Comparison of ENCODE assay signal across 30 mouse cellular contexts in the genomic region with DNA sequence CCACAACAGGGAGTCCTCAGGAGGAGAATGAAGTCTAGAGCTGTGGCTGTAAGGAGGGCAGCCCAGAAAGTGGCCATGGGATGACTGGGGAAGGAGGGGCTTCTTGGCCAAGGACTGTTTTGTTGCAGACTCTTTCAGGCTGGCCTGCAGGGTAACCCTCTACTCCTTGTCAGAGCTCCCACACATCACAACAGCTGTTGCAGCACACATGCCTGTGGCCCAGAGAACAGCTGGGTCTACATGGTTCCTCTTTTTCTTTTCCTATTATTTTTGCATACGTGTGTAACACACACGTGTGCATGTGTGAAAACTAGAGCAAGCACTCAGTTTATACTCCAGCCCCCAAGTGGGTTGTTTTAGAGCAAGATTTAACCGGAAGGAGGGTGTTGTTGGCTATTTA. TPM values are rescaled to one million over a fixed set of nuclear protein-coding genes. Genes with fewer than 3 reads are reported as not detected.
DNase-seq lines count a peak whose midpoint lies in the region; ATAC-seq and TF ChIP-seq lines count a peak whose summit lies in the region.
"Had no signal": no experiment of that assay in that cellular context is flagged by ENCODE, and none has a peak within 500 bp of the region (broad histone marks: within the 10 kb centered on the region; RNA-seq: fewer than 3 reads in every experiment).

No protein-coding gene starts in this region.

- H3K4me1 ChIP-seq in MEL (ENCODE audit: control insufficient read depth in 1 of 2, insufficient read depth in 2 of 2, low read length in 2 of 2), result peaks cover 3 to 13% of the 10 kb centered on the region in 2 experiments
- H3K4me1 ChIP-seq in neural tube, embryonic 15.5 days, result peaks cover 24% of the 10 kb centered on the region
- H3K4me1 ChIP-seq in limb, embryonic 10.5 days, result peaks cover 29% of the 10 kb centered on the region

- WGBS in neural tube, embryonic 15.5 days, result 89% methylated on average over 3 of the region's 3 CpGs
- WGBS in limb, embryonic 10.5 days, result 90% methylated on average over 3 of the region's 3 CpGs

- ATAC-seq in megakaryocyte, adult 5-6 weeks (ENCODE audit: poor library complexity, severe bottlenecking), result 0 out of 2 replicates have a peak, but pooled peaks have one; percentile 18
- no peak for ATAC-seq in neural tube, embryonic 15.5 days (ENCODE audit: low FRiP score)
- ATAC-seq: forebrain, embryonic 13.5 days; intestine, postnatal 0 days had no signal

- TF ChIP-seq RAD21 in MEL (IDR thresholded peaks at IDR 0.05; ENCODE audit: low read depth, low read length), result no peak

- no peak for TF ChIP-seq EP300 in MEL (IDR thresholded peaks at IDR 0.05; ENCODE audit: low read depth in 1 of 2, low read length in 2 of 2)

- no peak overlapping the region for H3K9ac ChIP-seq in MEL (ENCODE audit: control insufficient read depth, low read depth, low read length, poor library complexity, severe bottlenecking)
- no peak overlapping the region for H3K9ac ChIP-seq in neural tube, embryonic 15.5 days (replicated peaks)
- H3K9ac ChIP-seq: forebrain, embryonic 13.5 days; heart, embryonic 13.5 days; hindbrain, embryonic 14.5 days; liver, embryonic 13.5 days; midbrain, embryonic 12.5 days; neural tube, embryonic 13.5 days had no signal

- H3K27ac ChIP-seq in MEL (ENCODE audit: control insufficient read depth, low read depth, low read length), result no peak overlapping the region
- no peak overlapping the region for H3K27ac ChIP-seq in neural tube, embryonic 15.5 days (replicated peaks)
- no peak overlapping the region for H3K27ac ChIP-seq in limb, embryonic 10.5 days
- H3K27ac ChIP-seq: forebrain, embryonic 13.5 days; heart, adult 2 months; heart, embryonic 13.5 days; hindbrain, embryonic 14.5 days; left cerebral cortex, adult 2 months; liver, embryonic 13.5 days; midbrain, embryonic 12.5 days; neural tube, embryonic 13.5 days had no signal

- H3K4me3 ChIP-seq in MEL (ENCODE audit: control insufficient read depth in 1 of 2, insufficient read depth in 1 of 2, low read depth in 2 of 2, low read length in 2 of 2), result no peak overlapping the region
- no peak overlapping the region for H3K4me3 ChIP-seq in neural tube, embryonic 15.5 days (replicated peaks)
- H3K4me3 ChIP-seq in limb, embryonic 10.5 days, result no peak overlapping the region
- H3K4me3 ChIP-seq: forebrain, embryonic 13.5 days; heart, adult 2 months; heart, embryonic 13.5 days; left cerebral cortex, adult 2 months; liver, embryonic 13.5 days; megakaryocyte, embryonic 14.5 days; midbrain, embryonic 12.5 days; neural tube, embryonic 13.5 days had no signal

- H3K9me3 ChIP-seq in MEL (replicated peaks; ENCODE audit: insufficient read depth, low read length), result no peaks in the 10 kb centered on the region
- H3K9me3 ChIP-seq in neural tube, embryonic 15.5 days (replicated peaks), result no peaks in the 10 kb centered on the region
- no peaks in the 10 kb centered on the region for H3K9me3 ChIP-seq in limb, embryonic 10.5 days (replicated peaks)
- H3K9me3 ChIP-seq: forebrain, embryonic 13.5 days; heart, embryonic 13.5 days; liver, embryonic 13.5 days; megakaryocyte, embryonic 14.5 days; midbrain, embryonic 12.5 days; neural tube, embryonic 13.5 days had no signal

- peak; percentile 56 to 66 for DNase-seq in spleen, postnatal 36 days (ENCODE audit: low spot score in 2 of 2)
- DNase-seq in spleen, postnatal 4 days (ENCODE audit: low spot score in 2 of 2), result no peak
- DNase-seq in MEL (ENCODE audit: low read depth, low spot score) (no peak), adipocyte (ENCODE audit: low spot score) (no peak)
- DNase-seq in limb, embryonic 10.5 days (ENCODE audit: low spot score), result no peak
- DNase-seq: adrenal gland, adult 2 months; adrenal gland, postnatal 36 days; cerebellum, adult 2 months; cerebellum, postnatal 14 days; gastrocnemius, postnatal 14 days; heart, adult 2 months; heart, postnatal 10 days; kidney, adult 9 months; kidney, postnatal 14 days; liver, embryonic 13.5 days; lung, adult 2 months; lung, postnatal 14 days; retina, postnatal 1 day; right cerebral cortex, postnatal 14 days; thymus, postnatal 4 days had no signal

- H3K79me2 ChIP-seq in MEL (ENCODE audit: control insufficient read depth, insufficient read depth, low read length, poor library complexity), result peaks cover 13% of the 10 kb centered on the region

- TF ChIP-seq CTCF in MEL (IDR thresholded peaks at IDR 0.05 in 2 of 3, conservative IDR thresholded peaks at IDR 0.05 in 1 of 3; ENCODE audit: control insufficient read depth in 1 of 3, insufficient read depth in 1 of 3, low read depth in 2 of 3, low read length in 3 of 3, poor library complexity in 1 of 3, severe bottlenecking in 1 of 3), result no peak

- H3K36me3 ChIP-seq in MEL (ENCODE audit: control insufficient read depth in 1 of 2, insufficient read depth in 2 of 2, low read length in 2 of 2), result peaks cover 7 to 9% of the 10 kb centered on the region in 2 experiments
- H3K36me3 ChIP-seq in neural tube, embryonic 15.5 days, result peaks cover 56% of the 10 kb centered on the region
- H3K36me3 ChIP-seq in limb, embryonic 10.5 days, result peaks cover 22% of the 10 kb centered on the region

- H3K27me3 ChIP-seq in MEL (ENCODE audit: control insufficient read depth in 1 of 2, insufficient read depth in 2 of 2, low read length in 2 of 2), result peaks cover 2 to 4% of the 10 kb centered on the region in 2 experiments; a peak in 2 of 4 replicates
- no peaks in the 10 kb centered on the region for H3K27me3 ChIP-seq in neural tube, embryonic 15.5 days (replicated peaks)
- no peaks in the 10 kb centered on the region for H3K27me3 ChIP-seq in limb, embryonic 10.5 days (ENCODE audit: low read depth, poor library complexity, severe bottlenecking)
- H3K27me3 ChIP-seq: forebrain, embryonic 13.5 days; heart, embryonic 13.5 days; liver, embryonic 13.5 days; midbrain, embryonic 12.5 days; neural tube, embryonic 13.5 days had no signal

- H3K4me2 ChIP-seq in neural tube, embryonic 15.5 days, result no peak overlapping the region
- H3K4me2 ChIP-seq: forebrain, embryonic 13.5 days; heart, embryonic 13.5 days; hindbrain, embryonic 14.5 days; liver, embryonic 13.5 days; midbrain, embryonic 12.5 days; neural tube, embryonic 13.5 days had no signal

- no peak for TF ChIP-seq POLR2A in MEL (IDR thresholded peaks at IDR 0.05; ENCODE audit: control insufficient read depth in 1 of 2, insufficient read depth in 1 of 2, low read depth in 1 of 2, low read length in 2 of 2, poor library complexity in 1 of 2)

TF ChIP-seq in MEL, 35 proteins besides CTCF, POLR2A, EP300 and RAD21:
- no peak for TF ChIP-seq TCF12 (IDR thresholded peaks at IDR 0.05; ENCODE audit: low read depth, low read length)
- peak; percentile 86 for TF ChIP-seq ETS1 (IDR thresholded peaks at IDR 0.05; ENCODE audit: low read depth, low read length)

RNA-seq across cellular contexts. Expression of gene Tmem214, which starts 0.9 kb away (rescaled TPM):
- 41.3 and 50.5 TPM in 2 replicates for total RNA-seq in MEL (2012; rRNA removed)
- polyA plus RNA-seq in MEL (2012; ENCODE audit: insufficient read depth in 1 of 2, insufficient read length in 2 of 2, low read depth in 1 of 2, low replicate concordance in 2 of 2, missing spikeins in 1 of 2), result 100 to 1,000 TPM; 101 to 170 TPM
- total RNA-seq in megakaryocyte, adult 5-6 weeks (2015), result 11.9 and 20.2 TPM in 2 replicates
- 14.0 and 16.9 TPM in 2 replicates for total RNA-seq in megakaryocyte, adult 5-6 weeks (2017)
- polyA plus RNA-seq in neural tube, embryonic 15.5 days (2015; fragmentation: Nextera tagmentation; extraction: Ambion mirVana), result 69.9 and 71.2 TPM in 2 replicates
- polyA plus RNA-seq in limb, embryonic 10.5 days (2016; fragmentation: Nextera tagmentation; extraction: Ambion mirVana), result 68.7 and 82.4 TPM in 2 replicates

RNA-seq across cellular contexts. Expression of gene Agbl5, which starts 21.6 kb away (rescaled TPM):
- 10.6 and 12.8 TPM in 2 replicates for total RNA-seq in MEL (2012; rRNA removed)
- polyA plus RNA-seq in MEL (2012; ENCODE audit: insufficient read depth in 1 of 2, insufficient read length in 2 of 2, low read depth in 1 of 2, low replicate concordance in 2 of 2, missing spikeins in 1 of 2), result 10 to 100 TPM in 1 of 2 experiments, not detected in 1; 45.0 TPM
- 5.7 and 7.1 TPM in 2 replicates for total RNA-seq in megakaryocyte, adult 5-6 weeks (2015)
- total RNA-seq in megakaryocyte, adult 5-6 weeks (2017), result 3.6 and 3.9 TPM in 2 replicates
- polyA plus RNA-seq in neural tube, embryonic 15.5 days (2015; fragmentation: Nextera tagmentation; extraction: Ambion mirVana), result 18.9 and 21.1 TPM in 2 replicates
- 20.4 and 29.9 TPM in 2 replicates for polyA plus RNA-seq in limb, embryonic 10.5 days (2016; fragmentation: Nextera tagmentation; extraction: Ambion mirVana)

RNA-seq across cellular contexts. Expression of gene Ost4, which starts 40.7 kb away (rescaled TPM):
- total RNA-seq in MEL (2012; rRNA removed), result 296 and 321 TPM in 2 replicates
- polyA plus RNA-seq in MEL (2012; ENCODE audit: insufficient read depth in 1 of 2, insufficient read length in 2 of 2, low read depth in 1 of 2, low replicate concordance in 2 of 2, missing spikeins in 1 of 2), result 100 to 1,000 TPM; 220 to 478 TPM
- total RNA-seq in megakaryocyte, adult 5-6 weeks (2015), result 342 and 413 TPM in 2 replicates
- 286 and 294 TPM in 2 replicates for total RNA-seq in megakaryocyte, adult 5-6 weeks (2017)
- 244 and 282 TPM in 2 replicates for polyA plus RNA-seq in neural tube, embryonic 15.5 days (2015; fragmentation: Nextera tagmentation; extraction: Ambion mirVana)
- 403 and 414 TPM in 2 replicates for polyA plus RNA-seq in limb, embryonic 10.5 days (2016; fragmentation: Nextera tagmentation; extraction: Ambion mirVana)

RNA-seq across cellular contexts. Expression of gene Emilin1, which starts 46.3 kb away (rescaled TPM):
- total RNA-seq in MEL (2012; rRNA removed), result 1.3 and 1.5 TPM in 2 replicates
- 1 to 10 TPM in 1 of 2 experiments, not detected in 1; 2.0 TPM for polyA plus RNA-seq in MEL (2012; ENCODE audit: insufficient read depth in 1 of 2, insufficient read length in 2 of 2, low read depth in 1 of 2, low replicate concordance in 2 of 2, missing spikeins in 1 of 2)
- 20.2 and 20.3 TPM in 2 replicates for total RNA-seq in megakaryocyte, adult 5-6 weeks (2015)
- 25.5 and 35.5 TPM in 2 replicates for total RNA-seq in megakaryocyte, adult 5-6 weeks (2017)
- 24.5 and 52.1 TPM in 2 replicates for polyA plus RNA-seq in neural tube, embryonic 15.5 days (2015; fragmentation: Nextera tagmentation; extraction: Ambion mirVana)
- 202 and 241 TPM in 2 replicates for polyA plus RNA-seq in limb, embryonic 10.5 days (2016; fragmentation: Nextera tagmentation; extraction: Ambion mirVana)

RNA-seq across cellular contexts. Expression of gene Mapre3, which starts 52.4 kb away (rescaled TPM):
- total RNA-seq in MEL (2012; rRNA removed), result 0.04 TPM in 1 of 2 replicates, not detected in the other
- polyA plus RNA-seq in MEL (2012; ENCODE audit: insufficient read depth in 1 of 2, insufficient read length in 2 of 2, low read depth in 1 of 2, low replicate concordance in 2 of 2, missing spikeins in 1 of 2), result under 1 TPM in 1 of 2 experiments, not detected in 1; 0.81 TPM
- total RNA-seq in megakaryocyte, adult 5-6 weeks (2015), result 0.25 and 0.98 TPM in 2 replicates
- total RNA-seq in megakaryocyte, adult 5-6 weeks (2017), result 0.26 and 0.41 TPM in 2 replicates
- polyA plus RNA-seq in neural tube, embryonic 15.5 days (2015; fragmentation: Nextera tagmentation; extraction: Ambion mirVana), result 135 and 164 TPM in 2 replicates
- 12.2 and 17.0 TPM in 2 replicates for polyA plus RNA-seq in limb, embryonic 10.5 days (2016; fragmentation: Nextera tagmentation; extraction: Ambion mirVana)

Comparison
In these comparisons a context has a peak if more than half of its experiments do, and no peak if none do; other contexts are left out.
1. DNase-seq: peak in spleen, postnatal 36 days (2 of 2); none in spleen, postnatal 4 days (0 of 2), MEL (single experiment), adipocyte (single experiment) and limb, embryonic 10.5 days (single experiment).